Mouse (Mus musculus) liver, adult 2 months (tissue): Measurements from ENCODE around the gene Hoxb13. TPM values are rescaled to one million over a fixed set of nuclear protein-coding genes. Genes with fewer than 3 reads are reported as not detected.

Experiments used
- DNase-seq: peaks from one replicate; pipeline ENCODE4 v3.0.0-alpha.2; 2011; ENCODE audit warnings: low read depth, low spot score; ENCODE audit errors: extremely low read depth
- H3K27ac ChIP-seq: fragments of 200-500 bp; replicated peaks from 2 replicates; pipeline ENCODE4 v1.5.1; 2012; ENCODE audit warnings: low read depth, mild to moderate bottlenecking, control low read depth, inconsistent platforms, low read length; ENCODE audit not compliant: insufficient read depth
- H3K27me3 ChIP-seq: fragments of 200-500 bp; 2 replicates; pipeline ENCODE4 v1.6.1; 2012; ENCODE audit warnings: mild to moderate bottlenecking, moderate library complexity, low read length, inconsistent platforms; ENCODE audit not compliant: control insufficient read depth, insufficient read depth
- H3K36me3 ChIP-seq: fragments of 200-500 bp; 2 replicates; pipeline ENCODE4 v1.6.1; 2012; ENCODE audit warnings: low read length, inconsistent platforms; ENCODE audit not compliant: control insufficient read depth, insufficient read depth
- H3K4me1 ChIP-seq: fragments of 200-500 bp; 2 replicates; pipeline ENCODE4 v1.6.1; 2011; ENCODE audit warnings: low read length; ENCODE audit not compliant: control insufficient read depth, insufficient read depth
- H3K4me3 ChIP-seq: fragments of 200-500 bp; 2 replicates; pipeline ENCODE4 v1.5.1; 2011; ENCODE audit warnings: low read depth, mild to moderate bottlenecking, control low read depth, low read length, moderate library complexity; ENCODE audit not compliant: insufficient read depth
- H3K79me2 ChIP-seq: fragments of 200-500 bp; 2 replicates; pipeline ENCODE4 v1.6.1; 2012; ENCODE audit warnings: inconsistent platforms, mild to moderate bottlenecking, low read length, moderate library complexity; ENCODE audit not compliant: control insufficient read depth, insufficient read depth
- H3K9ac ChIP-seq: fragments of 200-500 bp; 2 replicates; pipeline ENCODE4 v1.6.1; 2012; ENCODE audit warnings: low read depth, mild to moderate bottlenecking, control low read depth, inconsistent platforms, low read length
- CTCF ChIP-seq: fragments of 200-500 bp; IDR thresholded peaks from 2 replicates; pipeline ENCODE4 v1.5.1; 2011; ENCODE audit warnings: low read depth, low read length, control low read depth
- POLR2A ChIP-seq: fragments of 200-500 bp; IDR thresholded peaks from 2 replicates; pipeline ENCODE4 v1.6.1; 2011; ENCODE audit warnings: low read length, control low read depth; ENCODE audit not compliant: insufficient read depth; ENCODE audit errors: extremely low read depth
- WGBS: fragments of 180-500 bp; shearing (Covaris S2); methylation state at CpG from one replicate; pipeline ENCODE4 v1.1.7; 2018; 5-methylcytosine and 5-hydroxymethylcytosine counted together
- polyA plus RNA-seq: library from polyadenylated mRNA; depleted of rRNA; stranded (reverse); fragments of >200 nt; gene quantifications from 2 replicates; pipeline ENCODE4 v1.2.3, GENCODE M21; 2012; rRNA removed
- total RNA-seq: library from RNA; depleted of rRNA; stranded (reverse); fragments of >200 nt; gene quantifications from 2 replicates; pipeline ENCODE4 v1.2.3, GENCODE M21; 2014; rRNA removed

Gene Hoxb13
- total and polyA plus RNA-seq, 2 experiments: 0.05 TPM; not detected in 1

DNA sequence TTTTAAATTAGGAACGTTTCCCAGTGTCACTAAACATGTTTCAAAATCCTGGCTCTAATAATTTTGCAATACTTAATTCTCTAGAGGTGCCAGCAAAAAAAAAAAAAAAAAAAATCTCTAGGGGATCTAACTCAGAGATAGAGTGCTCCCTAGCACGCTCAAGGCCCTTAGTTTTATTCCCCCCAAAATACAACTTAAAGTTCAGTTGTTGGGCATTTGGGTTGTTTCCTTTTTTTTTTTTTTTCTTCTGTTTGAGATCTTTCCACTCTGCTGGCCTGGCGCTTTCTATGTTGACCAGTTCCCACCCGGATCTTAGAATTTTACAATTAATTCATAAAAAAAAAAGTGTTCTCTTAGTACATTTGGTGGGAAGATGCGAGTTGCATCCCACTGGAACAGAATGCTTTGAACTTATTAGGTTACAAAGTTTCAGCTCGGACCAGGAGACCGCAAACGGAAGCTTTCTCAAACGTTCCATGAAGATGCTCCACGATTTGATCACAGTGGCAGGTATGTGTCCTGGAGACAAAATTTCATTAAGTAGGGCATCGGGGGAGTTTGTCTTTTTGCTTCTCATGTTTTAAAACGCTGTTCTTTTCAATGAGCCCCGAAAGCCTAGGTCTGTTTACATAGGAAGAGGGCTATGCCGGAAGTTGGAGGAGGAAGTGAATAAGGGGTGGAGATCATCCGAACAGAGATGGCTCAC, 11.5 kb downstream of the Hoxb13 start:
- no peak for TF ChIP-seq CTCF
- no peak for TF ChIP-seq POLR2A
- Histone ChIP-seq H3K4me3 (no peak overlapping the region), H3K27me3 (peaks cover 19% of the 10 kb centered on the region), H3K9ac (no peak overlapping the region), H3K4me1 (no peaks in the 10 kb centered on the region), H3K79me2 (no peaks in the 10 kb centered on the region), H3K36me3 (no peaks in the 10 kb centered on the region), H3K27ac (no peak overlapping the region)
- WGBS: 3% methylated on average over 15 of the region's 15 CpGs
- DNase-seq: no peak

- TF ChIP-seq CTCF (peak; percentile 19; the same call in 1 of the 2 replicates), POLR2A (no peak)
- 36% methylated on average over 2 of the region's 2 CpGs for WGBS
- H3K9ac ChIP-seq: no peak overlapping the region
- H3K4me3 ChIP-seq: no peak overlapping the region
- no peaks in the 10 kb centered on the region for H3K79me2 ChIP-seq
- no peak for DNase-seq
- H3K27ac ChIP-seq: no peak overlapping the region
- no peaks in the 10 kb centered on the region for H3K4me1 ChIP-seq
- H3K36me3 ChIP-seq: no peaks in the 10 kb centered on the region
- no peaks in the 10 kb centered on the region; the same call in 1 of the 2 replicates for H3K27me3 ChIP-seq
Measured at GRCm38 (mm10) chr11:96223813-96224212, 29.7 kb downstream of the Hoxb13 start.

DNA sequence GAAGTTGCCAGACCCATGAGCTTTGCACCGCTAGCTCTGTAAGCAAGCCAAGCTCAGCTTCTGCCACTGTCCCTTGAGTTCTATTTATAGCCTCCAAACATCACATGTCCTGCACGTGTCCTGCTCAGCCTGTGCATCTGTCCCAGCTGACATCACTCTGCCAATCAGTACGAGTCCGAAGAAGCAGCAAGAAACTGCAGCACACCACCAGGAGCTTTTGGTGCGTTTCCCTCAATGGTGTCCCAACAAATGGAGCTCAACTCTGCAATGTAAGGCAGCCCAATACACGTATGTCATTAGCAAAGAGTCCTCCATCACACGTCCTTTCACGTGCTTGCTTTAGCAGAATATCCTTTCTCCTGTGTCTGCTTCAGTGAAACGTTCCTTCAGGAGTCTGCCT, 33.6 kb downstream of the Hoxb13 start:
- H3K4me1 ChIP-seq: no peaks in the 10 kb centered on the region
- no peaks in the 10 kb centered on the region for H3K79me2 ChIP-seq
- no peak overlapping the region for H3K9ac ChIP-seq
- DNase-seq: no peak
- TF ChIP-seq POLR2A (no peak), CTCF (no peak)
- H3K4me3 ChIP-seq: no peak overlapping the region
- H3K27me3 ChIP-seq: no peaks in the 10 kb centered on the region
- no peak overlapping the region for H3K27ac ChIP-seq
- 68% methylated on average over 9 of the region's 9 CpGs for WGBS
- no peaks in the 10 kb centered on the region for H3K36me3 ChIP-seq

GRCm38 (mm10) chr11:96234906-96235305, 40.8 kb downstream of the Hoxb13 start:
- H3K4me1 ChIP-seq: no peaks in the 10 kb centered on the region
- no peaks in the 10 kb centered on the region for H3K36me3 ChIP-seq
- H3K27ac ChIP-seq: no peak overlapping the region
- H3K4me3 ChIP-seq: no peak overlapping the region
- H3K27me3 ChIP-seq: peaks cover 3% of the 10 kb centered on the region; the same call in 1 of the 2 replicates
- 3% methylated on average over 12 of the region's 12 CpGs for WGBS
- H3K79me2 ChIP-seq: no peaks in the 10 kb centered on the region
- no peak for DNase-seq
- H3K9ac ChIP-seq: no peak overlapping the region
- TF ChIP-seq CTCF: peak; percentile 87
- no peak for TF ChIP-seq POLR2A

GRCm38 (mm10) chr11:96240211-96240610, 46.1 kb downstream of the Hoxb13 start:
- TF ChIP-seq CTCF (peak; percentile 86), POLR2A (no peak)
- Histone ChIP-seq H3K27ac (no peak overlapping the region), H3K79me2 (no peaks in the 10 kb centered on the region), H3K27me3 (peaks cover 2% of the 10 kb centered on the region; the same call in 1 of the 2 replicates), H3K4me1 (no peaks in the 10 kb centered on the region), H3K9ac (no peak overlapping the region), H3K36me3 (no peaks in the 10 kb centered on the region), H3K4me3 (no peak overlapping the region)
- DNase-seq: peak; percentile 30
- 2% methylated on average over 7 of the region's 7 CpGs for WGBS

Other genes starting within 250 kb of the Hoxb13 start
- gene Igf2bp1, start 188.4 kb upstream of the Hoxb13 start, total RNA-seq: not detected in 2 replicates
- gene Igf2bp1, start 188.4 kb upstream of the Hoxb13 start, polyA plus RNA-seq: not detected in 2 replicates
- gene Gip, start 169.8 kb upstream of the Hoxb13 start, total RNA-seq: not detected in 2 replicates
- not detected in 2 replicates for gene Gip, start 169.8 kb upstream of the Hoxb13 start, polyA plus RNA-seq
- 25.4 and 27.7 TPM in 2 replicates for gene Snf8, start 159.4 kb upstream of the Hoxb13 start, total RNA-seq
- gene Snf8, start 159.4 kb upstream of the Hoxb13 start, polyA plus RNA-seq: 19.1 and 26.2 TPM in 2 replicates
- gene Ube2z, start 128.9 kb upstream of the Hoxb13 start, total RNA-seq: 18.6 and 23.3 TPM in 2 replicates
- gene Ube2z, start 128.9 kb upstream of the Hoxb13 start, polyA plus RNA-seq: 21.3 and 22.8 TPM in 2 replicates
- 479 and 657 TPM in 2 replicates for gene Atp5g1, start 118.6 kb upstream of the Hoxb13 start, total RNA-seq
- gene Atp5g1, start 118.6 kb upstream of the Hoxb13 start, polyA plus RNA-seq: 1,258 and 1,301 TPM in 2 replicates
- gene Calcoco2, start 82.4 kb upstream of the Hoxb13 start, total RNA-seq: not detected in 2 replicates
- gene Calcoco2, start 82.4 kb upstream of the Hoxb13 start, polyA plus RNA-seq: not detected in 2 replicates
- not detected in 2 replicates for gene Ttll6, start 60.5 kb upstream of the Hoxb13 start, total RNA-seq
- gene Ttll6, start 60.5 kb upstream of the Hoxb13 start, polyA plus RNA-seq: not detected in 2 replicates
- gene Hoxb9, start 77.1 kb downstream of the Hoxb13 start, total RNA-seq: 0.07 TPM in 1 of 2 replicates, not detected in the other
- not detected in 2 replicates for gene Hoxb9, start 77.1 kb downstream of the Hoxb13 start, polyA plus RNA-seq
- gene Hoxb8, start 87.6 kb downstream of the Hoxb13 start, total RNA-seq: not detected in 2 replicates
- gene Hoxb8, start 87.6 kb downstream of the Hoxb13 start, polyA plus RNA-seq: 0.04 TPM in 1 of 2 replicates, not detected in the other
- gene Hoxb7, start 92.3 kb downstream of the Hoxb13 start, total RNA-seq: 0.09 and 0.54 TPM in 2 replicates
- gene Hoxb7, start 92.3 kb downstream of the Hoxb13 start, polyA plus RNA-seq: 0.06 and 0.17 TPM in 2 replicates
- gene Hoxb6, start 98.2 kb downstream of the Hoxb13 start, total RNA-seq: 0.07 TPM in 1 of 2 replicates, not detected in the other
- gene Hoxb6, start 98.2 kb downstream of the Hoxb13 start, polyA plus RNA-seq: 0.15 and 0.30 TPM in 2 replicates
- gene Hoxb5, start 109.0 kb downstream of the Hoxb13 start, total RNA-seq: 0.09 and 0.20 TPM in 2 replicates
- 0.35 and 0.40 TPM in 2 replicates for gene Hoxb5, start 109.0 kb downstream of the Hoxb13 start, polyA plus RNA-seq
- 0.37 and 0.67 TPM in 2 replicates for gene Hoxb4, start 124.0 kb downstream of the Hoxb13 start, total RNA-seq
- gene Hoxb4, start 124.0 kb downstream of the Hoxb13 start, polyA plus RNA-seq: 0.55 and 0.91 TPM in 2 replicates
- gene Hoxb3, start 129.0 kb downstream of the Hoxb13 start, total RNA-seq: 0.18 and 0.47 TPM in 2 replicates
- 0.47 and 0.48 TPM in 2 replicates for gene Hoxb3, start 129.0 kb downstream of the Hoxb13 start, polyA plus RNA-seq
- gene Hoxb2, start 156.2 kb downstream of the Hoxb13 start, total RNA-seq: 0.46 and 0.60 TPM in 2 replicates
- gene Hoxb2, start 156.2 kb downstream of the Hoxb13 start, polyA plus RNA-seq: 0.98 and 1.3 TPM in 2 replicates
- gene Hoxb1, start 171.4 kb downstream of the Hoxb13 start, total RNA-seq: not detected in 2 replicates
- gene Hoxb1, start 171.4 kb downstream of the Hoxb13 start, polyA plus RNA-seq: not detected in 2 replicates